Mouse (Mus musculus): ENCODE measurements around the gene Tmem19. TPM values are rescaled to one million over a fixed set of nuclear protein-coding genes. Genes with fewer than 3 reads are reported as not detected.
"Not testable (repeated sequence)": the region's sequence is repeated elsewhere in the genome, so short reads cannot be mapped to it uniquely, and the experiment has no call there.

The Tmem19 gene
- polyA plus RNA-seq, 1 experiment from 2014 or later = 34.2 TPM

GRCm38 (mm10) chr10:115342771-115343425, 19.4 kb downstream of the Tmem19 start:
- Histone ChIP-seq H3K27me3 (no peaks in the 10 kb centered on the region), H3K4me2 (no peak overlapping the region), H3K27ac (no peak overlapping the region), H3K9ac (no peak overlapping the region), H3K9me3 (replicated peaks) (no peaks in the 10 kb centered on the region), H3K4me1 (no peaks in the 10 kb centered on the region), H3K4me3 (replicated peaks) (no peak overlapping the region), H3K36me3 (peaks cover 44% of the 10 kb centered on the region)
- WGBS = 93% methylated on average over 4 of the region's 4 CpGs
- ATAC-seq (replicated peaks; ENCODE audit: low FRiP score) = no peak

GRCm38 (mm10) chr10:115339820-115340328, 22.4 kb downstream of the Tmem19 start:
- ATAC-seq (replicated peaks; ENCODE audit: low FRiP score) = no peak
- Histone ChIP-seq H3K4me3 (replicated peaks) (no peak overlapping the region), H3K4me2 (no peak overlapping the region), H3K9ac (no peak overlapping the region), H3K36me3 (peaks cover 31% of the 10 kb centered on the region), H3K9me3 (replicated peaks) (no peaks in the 10 kb centered on the region), H3K4me1 (no peaks in the 10 kb centered on the region), H3K27me3 (no peaks in the 10 kb centered on the region), H3K27ac (no peak overlapping the region)
- WGBS = 95% methylated on average over 7 of the region's 7 CpGs

- H3K4me3 ChIP-seq (replicated peaks) = no peak overlapping the region
- no peak overlapping the region for H3K27ac ChIP-seq
- H3K4me1 ChIP-seq = no peaks in the 10 kb centered on the region
- H3K27me3 ChIP-seq = no peaks in the 10 kb centered on the region
- no peak overlapping the region for H3K4me2 ChIP-seq
- no peak for ATAC-seq (replicated peaks; ENCODE audit: low FRiP score)
- WGBS = 82% methylated on average over 4 of the region's 4 CpGs
- peaks cover 19% of the 10 kb centered on the region for H3K36me3 ChIP-seq
- no peaks in the 10 kb centered on the region for H3K9me3 ChIP-seq (replicated peaks)
- H3K9ac ChIP-seq = no peak overlapping the region
These were observed 25.4 kb downstream of the Tmem19 start for GRCm38 (mm10) chr10:115336901-115337300.

DNA sequence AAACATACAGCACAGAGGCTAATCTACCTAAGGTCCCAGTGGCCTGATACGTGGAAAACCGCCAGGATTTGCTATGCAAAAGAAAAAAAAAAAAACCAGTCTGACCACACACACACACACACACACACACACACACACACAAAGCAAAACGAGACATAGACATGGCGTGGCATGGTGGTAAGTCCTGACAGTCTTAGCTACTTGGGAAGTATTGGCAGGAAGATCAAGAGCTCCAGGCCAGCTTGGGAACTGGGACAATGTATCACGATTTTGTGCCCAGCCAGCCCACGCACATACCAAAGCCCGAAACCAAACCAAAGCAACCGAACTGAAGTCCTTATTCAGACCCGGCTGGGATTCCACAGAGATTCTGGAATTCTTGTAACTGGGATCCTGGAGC, 28.8 kb downstream of the Tmem19 start:
- H3K27ac ChIP-seq = no peak overlapping the region
- ATAC-seq (replicated peaks; ENCODE audit: low FRiP score) = no peak
- WGBS = 81% methylated on average over 9 of the region's 9 CpGs

GRCm38 (mm10) chr10:115332997-115333396, 29.3 kb downstream of the Tmem19 start:
- no peaks in the 10 kb centered on the region for H3K27me3 ChIP-seq
- no peaks in the 10 kb centered on the region for H3K36me3 ChIP-seq
- H3K4me3 ChIP-seq (replicated peaks) = no peak overlapping the region
- WGBS = 87% methylated on average over 4 of the region's 4 CpGs
- no peaks in the 10 kb centered on the region for H3K9me3 ChIP-seq (replicated peaks)
- no peak overlapping the region for H3K4me2 ChIP-seq
- H3K4me1 ChIP-seq = no peaks in the 10 kb centered on the region
- no peak overlapping the region for H3K9ac ChIP-seq
- H3K27ac ChIP-seq = no peak overlapping the region
- ATAC-seq (replicated peaks; ENCODE audit: low FRiP score) = no peak

More for the DNA sequence above, 28.8 kb downstream of the Tmem19 start:
- Histone ChIP-seq H3K36me3 (no peaks in the 10 kb centered on the region), H3K9me3 (replicated peaks) (no peaks in the 10 kb centered on the region), H3K9ac (no peak overlapping the region), H3K4me1 (no peaks in the 10 kb centered on the region), H3K27me3 (no peaks in the 10 kb centered on the region), H3K4me3 (replicated peaks) (no peak overlapping the region), H3K4me2 (no peak overlapping the region)

- 80% methylated on average over 8 of the region's 8 CpGs for WGBS
- Histone ChIP-seq H3K4me2 (no peak overlapping the region), H3K9me3 (replicated peaks) (no peaks in the 10 kb centered on the region), H3K36me3 (no peaks in the 10 kb centered on the region), H3K9ac (no peak overlapping the region), H3K4me3 (replicated peaks) (no peak overlapping the region), H3K27me3 (no peaks in the 10 kb centered on the region), H3K4me1 (no peaks in the 10 kb centered on the region), H3K27ac (no peak overlapping the region)
- ATAC-seq (replicated peaks; ENCODE audit: low FRiP score) = no peak
These were observed 29.8 kb downstream of the Tmem19 start for GRCm38 (mm10) chr10:115332420-115332952.

DNA sequence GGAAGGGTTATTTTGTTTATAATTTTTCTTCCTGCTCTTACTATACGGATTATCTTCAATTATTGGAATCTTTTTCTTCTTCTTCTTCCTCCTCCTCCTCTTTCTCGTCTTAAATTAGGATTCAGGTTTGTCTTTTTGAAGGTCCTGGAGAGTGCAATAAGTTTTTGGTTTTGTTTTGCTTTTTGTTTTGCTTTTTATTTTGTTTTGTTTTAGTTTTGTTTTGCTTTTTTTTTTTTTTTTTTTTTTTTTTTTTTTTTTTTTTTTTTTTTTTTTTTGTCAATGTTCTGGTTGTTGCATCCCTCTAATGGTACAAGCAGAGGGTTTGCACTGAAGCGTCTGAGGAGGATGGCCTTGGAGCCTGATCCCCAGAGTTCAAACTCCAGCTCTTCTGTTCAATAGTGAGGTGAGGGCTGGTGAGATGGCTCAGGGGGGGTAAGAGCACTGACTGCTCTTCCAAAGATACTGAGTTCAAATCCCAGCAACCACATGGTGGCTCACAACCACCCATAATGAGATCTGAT, 33.2 kb downstream of the Tmem19 start:
- H3K36me3 ChIP-seq = no peaks in the 10 kb centered on the region
- H3K9ac ChIP-seq = no peak overlapping the region
- 83% methylated on average over 3 of the region's 3 CpGs for WGBS
- no peaks in the 10 kb centered on the region for H3K9me3 ChIP-seq (replicated peaks)
- H3K27me3 ChIP-seq = 0 out of 2 replicates have a peak, but pooled peaks cover 4% of the 10 kb centered on the region
- H3K4me2 ChIP-seq = no peak overlapping the region
- H3K27ac ChIP-seq = no peak overlapping the region
- no peaks in the 10 kb centered on the region for H3K4me1 ChIP-seq
- ATAC-seq (replicated peaks; ENCODE audit: low FRiP score) = no peak
- no peak overlapping the region for H3K4me3 ChIP-seq (replicated peaks)

- H3K4me1 ChIP-seq = no peaks in the 10 kb centered on the region
- 0 out of 2 replicates have a peak, but pooled peaks cover 4% of the 10 kb centered on the region for H3K27me3 ChIP-seq
- H3K9ac ChIP-seq = no peak overlapping the region
- H3K27ac ChIP-seq = no peak overlapping the region
- no peaks in the 10 kb centered on the region for H3K9me3 ChIP-seq (replicated peaks)
- no peak overlapping the region for H3K4me3 ChIP-seq (replicated peaks)
- WGBS = 68% methylated on average over 6 of the region's 6 CpGs
- no peak overlapping the region for H3K4me2 ChIP-seq
- no peaks in the 10 kb centered on the region for H3K36me3 ChIP-seq
- no peak for ATAC-seq (replicated peaks; ENCODE audit: low FRiP score)
These were observed 33.8 kb downstream of the Tmem19 start for GRCm38 (mm10) chr10:115328514-115328913.

GRCm38 (mm10) chr10:115323295-115323694, 39.0 kb downstream of the Tmem19 start:
- H3K4me1 ChIP-seq = no peaks in the 10 kb centered on the region
- 12% methylated on average over 6 of the region's 6 CpGs for WGBS
- H3K4me3 ChIP-seq (replicated peaks) = no peak overlapping the region
- H3K27me3 ChIP-seq = 0 out of 2 replicates have a peak, but pooled peaks cover 4% of the 10 kb centered on the region
- H3K27ac ChIP-seq = no peak overlapping the region
- no peak for ATAC-seq (replicated peaks; ENCODE audit: low FRiP score)
- H3K4me2 ChIP-seq = no peak overlapping the region
- H3K9ac ChIP-seq = no peak overlapping the region
- no peaks in the 10 kb centered on the region for H3K9me3 ChIP-seq (replicated peaks)
- no peaks in the 10 kb centered on the region for H3K36me3 ChIP-seq

GRCm38 (mm10) chr10:115321317-115322035, 40.8 kb downstream of the Tmem19 start:
- 85% methylated on average over 5 of the region's 5 CpGs for WGBS
- Histone ChIP-seq H3K27ac (no peak overlapping the region), H3K4me3 (replicated peaks) (no peak overlapping the region), H3K4me1 (peaks cover 1% of the 10 kb centered on the region; the same call in 1 of the 2 replicates), H3K9ac (no peak overlapping the region), H3K4me2 (no peak overlapping the region), H3K9me3 (replicated peaks) (no peaks in the 10 kb centered on the region), H3K27me3 (0 out of 2 replicates have a peak, but pooled peaks cover 4% of the 10 kb centered on the region), H3K36me3 (no peaks in the 10 kb centered on the region)
- ATAC-seq (replicated peaks; ENCODE audit: low FRiP score) = no peak

DNA sequence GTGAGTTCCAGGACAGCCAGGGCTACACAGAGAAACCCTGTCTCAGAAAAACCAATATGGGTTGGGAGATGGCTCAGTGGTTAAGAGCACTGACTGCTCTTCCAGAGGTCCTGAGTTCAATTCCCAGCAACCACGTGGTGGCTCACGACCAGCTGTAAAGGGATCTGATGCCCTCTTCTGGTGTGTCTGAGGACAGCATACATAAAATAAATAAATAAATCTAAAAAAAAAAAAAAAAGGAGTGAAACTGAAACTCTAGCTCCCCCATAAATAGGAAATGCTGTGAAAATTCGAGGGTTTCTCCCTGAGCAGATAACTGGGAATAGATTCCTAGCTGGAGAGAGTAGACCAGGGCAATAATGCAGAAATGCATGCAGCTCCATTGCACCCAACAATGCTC, 43.9 kb downstream of the Tmem19 start:
- not testable (repeated sequence) for H3K9ac ChIP-seq

DNA sequence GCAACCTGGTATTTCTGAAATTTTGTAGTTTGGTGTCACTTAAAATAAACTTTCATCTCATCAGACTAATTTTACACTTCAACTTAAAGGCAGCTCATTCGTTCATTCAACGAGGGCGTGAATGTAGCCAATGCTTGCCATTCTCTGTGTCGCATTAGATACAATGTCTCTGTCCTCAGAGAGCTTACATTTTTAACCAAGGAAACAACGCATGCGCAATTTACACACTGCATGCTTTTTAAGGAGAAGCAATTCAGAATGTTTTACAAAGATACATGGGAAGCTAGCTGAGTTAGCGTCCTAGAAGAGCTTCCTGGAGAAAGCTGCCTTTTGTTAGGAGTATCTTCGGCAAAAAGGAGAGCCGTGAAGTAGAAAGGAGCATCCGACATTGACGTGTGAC, 46.0 kb downstream of the Tmem19 start:
- Histone ChIP-seq H3K4me1 (peaks cover 35% of the 10 kb centered on the region), H3K4me2 (peak overlapping the region; percentile 73), H3K27me3 (no peaks in the 10 kb centered on the region), H3K27ac (peak overlapping the region; percentile 96), H3K4me3 (replicated peaks) (peak overlapping the region; percentile 80), H3K9me3 (replicated peaks) (no peaks in the 10 kb centered on the region), H3K9ac (no peak overlapping the region), H3K36me3 (no peaks in the 10 kb centered on the region)
- WGBS = 67% methylated on average over 11 of the region's 11 CpGs
- ATAC-seq (replicated peaks; ENCODE audit: low FRiP score) = no peak

More for the DNA sequence above, 43.9 kb downstream of the Tmem19 start:
- not testable (repeated sequence) for ATAC-seq (replicated peaks; ENCODE audit: low FRiP score); H3K4me3 ChIP-seq (replicated peaks); H3K27me3 ChIP-seq; H3K9me3 ChIP-seq (replicated peaks); H3K27ac ChIP-seq; H3K36me3 ChIP-seq; H3K4me2 ChIP-seq
- WGBS = 59% methylated on average over 3 of the region's 3 CpGs
- peaks cover 15% of the 10 kb centered on the region for H3K4me1 ChIP-seq

Measured in kidney, embryonic 15.5 days (tissue).